Mouse (Mus musculus) heart, embryonic 14.5 days (tissue): ENCODE results near the gene Spast. TPM values are rescaled to one million over a fixed set of nuclear protein-coding genes. Genes with fewer than 3 reads are reported as not detected.

Experiments
- ATAC-seq: fragments of 200-750 bp; cut with Nextera tagmentation; 2 replicates; pipeline ENCODE4 v1.8.0; 2017; ENCODE audit warnings: low read depth, moderate TSS enrichment; ENCODE audit not compliant: insufficient number of reproducible peaks, insufficient read depth, low FRiP score
- H3K27ac ChIP-seq, 2 experiments: fragments of 200-500 bp in 1 of 2; fragments of 300-500 bp in 1 of 2; sonication (generic) in 1 of 2; replicated peaks in 1 of 2; 2 replicates each; pipeline ENCODE4 v1.5.1; 2012 to 2014; ENCODE audit warnings: low read depth in 2 of 2, low read length in 2 of 2, control low read depth in 1 of 2, mild to moderate bottlenecking in 1 of 2, mixed read lengths in 1 of 2; ENCODE audit not compliant: control insufficient read depth in 1 of 2, insufficient read depth in 1 of 2
- H3K27me3 ChIP-seq: fragments of 300-500 bp; sonication (generic); 2 replicates; pipeline ENCODE4 v1.6.1; 2014; ENCODE audit warnings: mild to moderate bottlenecking, low read length, control low read depth; ENCODE audit not compliant: control insufficient read depth, insufficient read depth
- H3K36me3 ChIP-seq: fragments of 300-500 bp; sonication (generic); 2 replicates; pipeline ENCODE4 v1.6.1; 2014; ENCODE audit warnings: mild to moderate bottlenecking, control low read depth, low read length, mixed read lengths; ENCODE audit not compliant: control insufficient read depth, insufficient read depth
- H3K4me1 ChIP-seq, 2 experiments: fragments of 200-500 bp in 1 of 2; fragments of 300-500 bp in 1 of 2; sonication (generic) in 1 of 2; 2 replicates each; pipeline ENCODE4 v1.6.1; 2012 to 2014; ENCODE audit warnings: low read length in 2 of 2, control low read depth in 1 of 2, mixed read lengths in 1 of 2; ENCODE audit not compliant: control insufficient read depth in 2 of 2, insufficient read depth in 2 of 2
- H3K4me2 ChIP-seq: fragments of 300-500 bp; sonication (generic); 2 replicates; pipeline ENCODE4 v1.6.1; 2014; ENCODE audit warnings: mild to moderate bottlenecking, low read length
- H3K4me3 ChIP-seq, 2 experiments: fragments of 200-500 bp in 1 of 2; fragments of 300-500 bp in 1 of 2; sonication (generic) in 1 of 2; 2 replicates each; pipeline ENCODE4 v1.5.1; 2012 to 2014; ENCODE audit warnings: low read length in 2 of 2, mild to moderate bottlenecking in 2 of 2, control low read depth in 1 of 2, low read depth in 1 of 2, moderate library complexity in 1 of 2; ENCODE audit not compliant: control insufficient read depth in 1 of 2, insufficient read depth in 1 of 2
- H3K9ac ChIP-seq: fragments of 300-500 bp; sonication (generic); 2 replicates; pipeline ENCODE4 v1.6.1; 2014; ENCODE audit warnings: mild to moderate bottlenecking, low read length
- H3K9me3 ChIP-seq: fragments of 300-500 bp; sonication (generic); 2 replicates; pipeline ENCODE4 v1.6.1; 2016; ENCODE audit warnings: low read length, control low read depth; ENCODE audit not compliant: control insufficient read depth
- WGBS: fragments of 180-500 bp; shearing (Covaris S2); extraction: QIAGEN DNeasy Blood & Tissue Kit; methylation state at CpG from one replicate; pipeline ENCODE4 v1.1.7; 2014; 5-methylcytosine and 5-hydroxymethylcytosine counted together
- polyA plus RNA-seq: library from polyadenylated mRNA; unstranded; fragments of >200 nt; fragmentation: Nextera tagmentation; extraction: Ambion mirVana; gene quantifications from 2 replicates; pipeline ENCODE4 v1.2.1, GENCODE M21; 2014

The Spast gene
- polyA plus RNA-seq, 1 experiment from 2014 or later, result 21.4 TPM

- H3K9ac ChIP-seq, result no peak overlapping the region
- 70% methylated on average over 9 of the region's 9 CpGs for WGBS
Measured at GRCm38 (mm10) chr17:74331049-74331676, 7.6 kb upstream of the Spast start.

GRCm38 (mm10) chr17:74338225-74338931, 409 bp upstream of the Spast start:
- Histone ChIP-seq H3K4me1 (peaks cover 2 to 22% of the 10 kb centered on the region in 2 experiments; a peak in 3 of 4 replicates), H3K4me2 (peak overlapping the region; percentile 77), H3K4me3 (peak overlapping the region; percentile 71 to 92), H3K36me3 (no peaks in the 10 kb centered on the region), H3K9me3 (no peaks in the 10 kb centered on the region), H3K27me3 (no peaks in the 10 kb centered on the region), H3K9ac (peak overlapping the region; percentile 90), H3K27ac (peak overlapping the region; percentile 81 to 98)
- WGBS, result under 1% methylated on average over 50 of the region's 50 CpGs
- peak; percentile 95 for ATAC-seq

More at GRCm38 (mm10) chr17:74331049-74331676, 7.6 kb upstream of the Spast start:
- Histone ChIP-seq H3K36me3 (no peaks in the 10 kb centered on the region), H3K9me3 (no peaks in the 10 kb centered on the region), H3K4me2 (no peak overlapping the region), H3K4me1 (no peaks in the 10 kb centered on the region), H3K27me3 (no peaks in the 10 kb centered on the region), H3K27ac (no peak overlapping the region), H3K4me3 (no peak overlapping the region)
- no peak for ATAC-seq

- Histone ChIP-seq H3K27ac (no peak overlapping the region), H3K9me3 (no peaks in the 10 kb centered on the region), H3K4me1 (peaks cover 2 to 22% of the 10 kb centered on the region in 2 experiments; a peak in 3 of 4 replicates), H3K36me3 (no peaks in the 10 kb centered on the region), H3K4me3 (no peak overlapping the region), H3K4me2 (peak overlapping the region; percentile 77; the same call in 1 of the 2 replicates), H3K9ac (no peak overlapping the region), H3K27me3 (no peaks in the 10 kb centered on the region)
- ATAC-seq, result no peak
- WGBS, result 70% methylated on average over 5 of the region's 5 CpGs
Measured at GRCm38 (mm10) chr17:74341151-74341550, 2.4 kb downstream of the Spast start.

- Histone ChIP-seq H3K9me3 (no peaks in the 10 kb centered on the region), H3K4me1 (peaks cover 0 to 4% of the 10 kb centered on the region in 2 experiments; a peak in 1 of 4 replicates), H3K4me2 (no peak overlapping the region), H3K36me3 (peaks cover 65% of the 10 kb centered on the region), H3K27me3 (no peaks in the 10 kb centered on the region), H3K27ac (no peak overlapping the region), H3K9ac (no peak overlapping the region), H3K4me3 (no peak overlapping the region)
- no peak for ATAC-seq
- WGBS, result 78% methylated on average over 1 of the region's 1 CpGs
Measured at GRCm38 (mm10) chr17:74363592-74363991, 24.8 kb downstream of the Spast start.

- ATAC-seq, result no peak
- Histone ChIP-seq H3K4me1 (no peaks in the 10 kb centered on the region), H3K27me3 (no peaks in the 10 kb centered on the region), H3K27ac (no peak overlapping the region), H3K36me3 (peaks cover 85% of the 10 kb centered on the region), H3K9me3 (no peaks in the 10 kb centered on the region), H3K9ac (no peak overlapping the region), H3K4me2 (no peak overlapping the region), H3K4me3 (no peak overlapping the region)
- WGBS, result 95% methylated on average over 1 of the region's 1 CpGs
Measured at GRCm38 (mm10) chr17:74376916-74377315, 38.1 kb downstream of the Spast start.

- Histone ChIP-seq H3K4me1 (no peaks in the 10 kb centered on the region), H3K9me3 (no peaks in the 10 kb centered on the region), H3K4me2 (no peak overlapping the region), H3K27ac (no peak overlapping the region), H3K27me3 (no peaks in the 10 kb centered on the region), H3K36me3 (peaks cover 71% of the 10 kb centered on the region), H3K9ac (no peak overlapping the region), H3K4me3 (no peak overlapping the region)
- ATAC-seq, result no peak
Measured at GRCm38 (mm10) chr17:74386657-74387056, 47.9 kb downstream of the Spast start.

GRCm38 (mm10) chr17:74389847-74390246, 51.1 kb downstream of the Spast start:
- WGBS, result 73% methylated on average over 3 of the region's 3 CpGs
- no peaks in the 10 kb centered on the region for H3K27me3 ChIP-seq
- H3K4me3 ChIP-seq, result no peak overlapping the region
- peaks cover 40% of the 10 kb centered on the region for H3K36me3 ChIP-seq
- no peak for ATAC-seq
- no peak overlapping the region for H3K9ac ChIP-seq
- H3K27ac ChIP-seq, result no peak overlapping the region
- H3K9me3 ChIP-seq, result no peaks in the 10 kb centered on the region
- H3K4me2 ChIP-seq, result no peak overlapping the region
- no peaks in the 10 kb centered on the region for H3K4me1 ChIP-seq
